Mouse (Mus musculus) layer of hippocampus, postnatal 10 days (tissue): ENCODE results near the gene Fastkd3. TPM values are rescaled to one million over a fixed set of nuclear protein-coding genes. Genes with fewer than 3 reads are reported as not detected.

Experiments
- DNase-seq, 2 experiments: peaks; one replicate each; pipeline ENCODE4 v3.0.0; 2021; ENCODE audit warnings: low spot score in 2 of 2
- total RNA-seq, 2 experiments: library from RNA; stranded (reverse); gene quantifications; 2 replicates each; pipeline ENCODE4 v1.2.3; 2021

Fastkd3 gene
- total RNA-seq, 2 experiments from 2014 or later = 11.3 to 13.5 TPM

GRCm38 (mm10) chr13:68607652-68608405 lies 25.8 kb downstream of the Fastkd3 start:
- no peak for DNase-seq

- peak; percentile 36 to 51 for DNase-seq
Measured at GRCm38 (mm10) chr13:68622792-68623191, 40.8 kb downstream of the Fastkd3 start.

DNA sequence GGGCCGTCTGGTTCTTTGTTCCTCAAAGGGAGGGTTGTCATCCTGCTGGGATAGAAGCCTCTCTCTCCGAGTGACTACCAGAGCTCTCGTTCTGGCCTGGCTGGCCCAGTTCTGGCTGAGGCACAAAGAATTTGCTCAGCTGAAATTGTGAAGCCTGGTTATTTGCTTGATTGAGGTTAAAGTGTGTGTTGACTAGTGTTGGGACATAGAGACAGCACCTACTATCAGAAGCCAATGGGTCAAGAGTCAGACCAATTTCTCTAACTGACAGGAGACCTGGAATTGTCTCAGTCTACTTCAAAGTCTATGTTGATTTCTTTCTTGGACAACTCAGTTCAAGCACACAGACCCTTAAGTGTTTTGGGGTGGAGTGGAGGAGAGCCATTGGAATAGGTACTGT lies 45.0 kb downstream of the Fastkd3 start:
- DNase-seq = no peak

Other genes starting within 250 kb of the Fastkd3 start
- gene Mtrr, start 85 bp upstream of the Fastkd3 start, total RNA-seq = 10 to 100 TPM; 15.8 to 16.1 TPM
- gene 1700001L19Rik, start 15.2 kb downstream of the Fastkd3 start, total RNA-seq = 10 to 100 TPM; 23.8 to 24.5 TPM